Mouse (Mus musculus) bone marrow macrophage, adult 2 months (primary cell): ENCODE data around the gene Taz.

Experiments used
- CTCF ChIP-seq: IDR thresholded peaks from 2 replicates; pipeline ENCODE4 v1.5.1; 2012; ENCODE audit warnings: low read depth, mild to moderate bottlenecking, low read length, moderate library complexity
- POLR2A ChIP-seq: IDR thresholded peaks from 2 replicates; pipeline ENCODE4 v1.6.1; 2012; ENCODE audit warnings: mild to moderate bottlenecking, low read depth, low read length, borderline replicate concordance

- TF ChIP-seq CTCF (no peak), POLR2A (no peak)
Measured at GRCm38 (mm10) chrX:74298348-74298747, 16.6 kb downstream of the Taz start.
